Mouse (Mus musculus) testis, postnatal 10 days (tissue): Measurements from ENCODE around the gene Gtf3c2.

Experiments used
- DNase-seq: peaks from one replicate; pipeline ENCODE4 v3.0.0; 2021; ENCODE audit warnings: low spot score

The Gtf3c2 gene

GRCm38 (mm10) chr5:31198170-31198569 lies 18.2 kb upstream of the Gtf3c2 start:
- no peak for DNase-seq

GRCm38 (mm10) chr5:31197072-31197471 lies 17.1 kb upstream of the Gtf3c2 start:
- no peak for DNase-seq

GRCm38 (mm10) chr5:31196207-31196606 lies 16.3 kb upstream of the Gtf3c2 start:
- no peak for DNase-seq

GRCm38 (mm10) chr5:31195671-31196070 lies 15.7 kb upstream of the Gtf3c2 start:
- no peak for DNase-seq

GRCm38 (mm10) chr5:31194486-31195485 lies 14.8 kb upstream of the Gtf3c2 start:
- no peak for DNase-seq

- no peak for DNase-seq
These were observed 13.8 kb upstream of the Gtf3c2 start for GRCm38 (mm10) chr5:31193631-31194281.

- peak; percentile 98 for DNase-seq
These were observed 13.1 kb upstream of the Gtf3c2 start, which contains the start of the genes Snx17 and Eif2b4 for GRCm38 (mm10) chr5:31192939-31193630. TSS of gene Snx17 (plus strand) at chr5:31193227. TSS of gene Eif2b4 (minus strand) at chr5:31193430.

GRCm38 (mm10) chr5:31192045-31192938 lies 12.3 kb upstream of the Gtf3c2 start:
- DNase-seq = peak; percentile 92

- no peak for DNase-seq
These were observed 10.3 kb upstream of the Gtf3c2 start for GRCm38 (mm10) chr5:31190201-31190600.

- no peak for DNase-seq
These were observed 8.4 kb upstream of the Gtf3c2 start for GRCm38 (mm10) chr5:31188223-31188840.

GRCm38 (mm10) chr5:31183678-31184077 lies 3.7 kb upstream of the Gtf3c2 start:
- DNase-seq = no peak

GRCm38 (mm10) chr5:31181183-31181770 lies 1.3 kb upstream of the Gtf3c2 start:
- no peak for DNase-seq

- DNase-seq = no peak
These were observed 611 bp downstream of the Gtf3c2 start for GRCm38 (mm10) chr5:31179301-31179765.

GRCm38 (mm10) chr5:31168630-31169029 lies 11.3 kb downstream of the Gtf3c2 start:
- no peak for DNase-seq

GRCm38 (mm10) chr5:31164878-31165277 lies 15.1 kb downstream of the Gtf3c2 start:
- DNase-seq = no peak

GRCm38 (mm10) chr5:31162462-31162861 lies 17.5 kb downstream of the Gtf3c2 start:
- no peak for DNase-seq

- peak; percentile 82 for DNase-seq
These were observed 25.8 kb downstream of the Gtf3c2 start, which contains the start of gene Mpv17 for GRCm38 (mm10) chr5:31154152-31154553. TSS of gene Mpv17 (minus strand) at chr5:31154251.

GRCm38 (mm10) chr5:31153516-31154151 lies 26.3 kb downstream of the Gtf3c2 start:
- DNase-seq = no peak

GRCm38 (mm10) chr5:31151746-31152145 lies 28.2 kb downstream of the Gtf3c2 start:
- DNase-seq = no peak

- DNase-seq = no peak
These were observed 30.2 kb downstream of the Gtf3c2 start for GRCm38 (mm10) chr5:31149781-31150180.
